Comparison of ENCODE assay signal across 9 mouse cellular contexts in the genomic region with DNA sequence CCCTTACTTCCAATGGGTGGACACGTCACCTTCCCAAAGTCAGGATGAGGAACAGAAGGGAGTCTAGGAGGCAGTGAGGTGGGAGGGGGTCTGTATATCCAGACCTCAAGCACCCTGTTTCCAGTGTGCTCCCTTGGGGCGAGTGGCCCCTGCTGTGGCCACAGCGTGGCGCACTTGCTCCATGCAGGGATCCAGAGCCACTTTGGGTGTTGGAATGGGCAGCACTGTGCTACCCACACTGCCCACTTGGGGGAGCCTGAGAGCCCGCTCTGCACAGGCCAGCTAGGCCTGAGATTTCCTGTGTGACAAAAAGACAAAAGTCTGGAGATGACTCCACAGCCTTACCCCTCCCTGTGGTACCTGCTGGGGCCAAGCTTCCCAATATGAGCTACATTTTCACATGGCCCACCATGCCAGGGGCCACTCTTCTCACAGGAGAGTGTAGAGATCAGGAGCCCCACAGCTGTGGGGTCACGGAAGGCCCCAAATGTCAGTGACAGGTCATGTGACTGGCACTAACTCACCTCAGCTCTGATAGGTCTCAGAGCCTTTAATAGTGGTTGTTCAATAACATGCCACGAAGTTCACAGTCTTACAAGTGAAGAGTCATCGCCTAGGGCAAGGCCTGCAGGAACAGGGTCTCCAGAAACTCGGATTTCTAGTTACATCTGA. TPM values are rescaled to one million over a fixed set of nuclear protein-coding genes. Genes with fewer than 3 reads are reported as not detected.
DNase-seq lines count a peak whose midpoint lies in the region; ATAC-seq and TF ChIP-seq lines count a peak whose summit lies in the region.
"Had no signal": no experiment of that assay in that cellular context is flagged by ENCODE, and none has a peak within 500 bp of the region (broad histone marks: within the 10 kb centered on the region; RNA-seq: fewer than 3 reads in every experiment).

No protein-coding gene starts in this region.

- DNase-seq in CH12.LX (ENCODE audit: extremely low read depth): peak; percentile 90
- DNase-seq in c-Kit-positive CD71-positive TER-119-negative erythroid progenitor cells, embryonic 14.5 days (ENCODE audit: low read depth): peak; percentile 67
- peak; percentile 92 to 96 for DNase-seq in heart, postnatal 10 days
- DNase-seq in kidney, postnatal 4 days: peak; percentile 97 to 98
- DNase-seq in telencephalon, adult 2 months (ENCODE audit: low read depth, low spot score): peak; percentile 24

- peaks cover 5 to 21% of the 10 kb centered on the region in 2 experiments for H3K4me1 ChIP-seq in CH12.LX (ENCODE audit: control insufficient read depth in 1 of 2, insufficient read depth in 2 of 2)
- H3K4me1 ChIP-seq in forebrain, embryonic 12.5 days: no peaks in the 10 kb centered on the region
- no peaks in the 10 kb centered on the region for H3K4me1 ChIP-seq in liver, embryonic 15.5 days (replicated peaks)
- peaks cover 4% of the 10 kb centered on the region; the same call in 1 of the 2 replicates for H3K4me1 ChIP-seq in neural tube, embryonic 13.5 days (replicated peaks)
- H3K4me1 ChIP-seq: heart, embryonic 13.5 days had no signal

- TF ChIP-seq POLR2A in CH12.LX (IDR thresholded peaks at IDR 0.05; ENCODE audit: low read depth, low read length): no peak

- no peak overlapping the region for H3K9ac ChIP-seq in CH12.LX (ENCODE audit: insufficient read depth, low read depth)
- H3K9ac ChIP-seq in forebrain, embryonic 12.5 days: no peak overlapping the region
- H3K9ac ChIP-seq in liver, embryonic 15.5 days: no peak overlapping the region
- H3K9ac ChIP-seq in neural tube, embryonic 13.5 days: peak overlapping the region; percentile 26; the same call in 1 of the 2 replicates
- H3K9ac ChIP-seq: heart, embryonic 13.5 days had no signal

- 36% methylated on average over 9 of the region's 9 CpGs for WGBS in forebrain, embryonic 12.5 days
- 29% methylated on average over 9 of the region's 9 CpGs for WGBS in liver, embryonic 15.5 days (ENCODE audit: insufficient replicate concordance)
- WGBS in neural tube, embryonic 13.5 days: 34% methylated on average over 9 of the region's 9 CpGs

- no peaks in the 10 kb centered on the region for H3K9me3 ChIP-seq in CH12.LX (replicated peaks; ENCODE audit: low read length)
- H3K9me3 ChIP-seq in forebrain, embryonic 12.5 days: no peaks in the 10 kb centered on the region
- H3K9me3 ChIP-seq in liver, embryonic 15.5 days (replicated peaks): no peaks in the 10 kb centered on the region
- H3K9me3 ChIP-seq in neural tube, embryonic 13.5 days: no peaks in the 10 kb centered on the region
- H3K9me3 ChIP-seq: heart, embryonic 13.5 days had no signal

- no peak for TF ChIP-seq EP300 in CH12.LX (IDR thresholded peaks at IDR 0.05; ENCODE audit: low read length)

- H3K4me2 ChIP-seq in CH12.LX (ENCODE audit: insufficient read depth, low read depth, poor library complexity, severe bottlenecking): no peak overlapping the region
- H3K4me2 ChIP-seq in forebrain, embryonic 12.5 days: no peak overlapping the region
- H3K4me2 ChIP-seq in liver, embryonic 15.5 days: no peak overlapping the region
- no peak overlapping the region for H3K4me2 ChIP-seq in neural tube, embryonic 13.5 days
- H3K4me2 ChIP-seq: heart, embryonic 13.5 days had no signal

- ATAC-seq in forebrain, embryonic 12.5 days (ENCODE audit: low FRiP score): peak; percentile 88
- ATAC-seq in liver, embryonic 15.5 days (ENCODE audit: insufficient read depth): 0 out of 2 replicates have a peak, but pooled peaks have one; percentile 44
- peak; percentile 85 for ATAC-seq in neural tube, embryonic 13.5 days (ENCODE audit: low read depth)

- H3K27ac ChIP-seq in CH12.LX (ENCODE audit: insufficient read depth, low read depth): no peak overlapping the region
- no peak overlapping the region for H3K27ac ChIP-seq in forebrain, embryonic 12.5 days
- no peak overlapping the region for H3K27ac ChIP-seq in liver, embryonic 15.5 days (replicated peaks)
- H3K27ac ChIP-seq in neural tube, embryonic 13.5 days (replicated peaks): no peak overlapping the region
- H3K27ac ChIP-seq: heart, embryonic 13.5 days had no signal

- H3K27me3 ChIP-seq in CH12.LX (replicated peaks): peaks cover 2% of the 10 kb centered on the region
- peaks cover 58% of the 10 kb centered on the region for H3K27me3 ChIP-seq in forebrain, embryonic 12.5 days
- peaks cover 30% of the 10 kb centered on the region for H3K27me3 ChIP-seq in liver, embryonic 15.5 days
- peaks cover 41% of the 10 kb centered on the region for H3K27me3 ChIP-seq in neural tube, embryonic 13.5 days

- peak; percentile 98 to 100 for TF ChIP-seq CTCF in CH12.LX (conservative IDR thresholded peaks at IDR 0.05 in 1 of 2, IDR thresholded peaks at IDR 0.05 in 1 of 2; ENCODE audit: low read depth in 2 of 2, low read length in 2 of 2)

- H3K36me3 ChIP-seq in CH12.LX (replicated peaks in 1 of 2; ENCODE audit: control insufficient read depth in 1 of 2, insufficient read depth in 1 of 2, low read length in 1 of 2): peaks cover 0 to 17% of the 10 kb centered on the region in 2 experiments
- no peaks in the 10 kb centered on the region for H3K36me3 ChIP-seq in forebrain, embryonic 12.5 days (replicated peaks)
- no peaks in the 10 kb centered on the region for H3K36me3 ChIP-seq in liver, embryonic 15.5 days (replicated peaks)
- no peaks in the 10 kb centered on the region for H3K36me3 ChIP-seq in neural tube, embryonic 13.5 days
- H3K36me3 ChIP-seq: heart, embryonic 13.5 days had no signal

- intact Hi-C loops in heart, postnatal 10 days (cut with DNase I): loop anchor here (1.0 to 2.0 kb wide), 3 partner anchors 170 to 313 kb away; no protein-coding TSS in a partner anchor

- dilution Hi-C loops in CH12.LX (cut with MboI; ENCODE audit: extremely low pct_ligation_motif_present, extremely low pct_unique_long_range_greater_than_20kb, low sequenced_read_pairs): no loop called here

- no peak; the same call in none of the 2 replicates for TF ChIP-seq RAD21 in CH12.LX (IDR thresholded peaks at IDR 0.05; ENCODE audit: low read depth, low read length)

- in situ Hi-C loops in CH12.LX (cut with MboI; ENCODE audit: low pct_ligation_motif_present, low pct_unique_long_range_greater_than_20kb, low sequenced_read_pairs): loop anchor here (5.0 to 25.0 kb wide), 2 partner anchors 310 to 455 kb away; partner anchors contain the start of genes Pdzd7 and Sfxn3

- H3K4me3 ChIP-seq in CH12.LX (replicated peaks in 1 of 3; ENCODE audit: low read depth in 2 of 3, low read length in 2 of 3, poor library complexity in 1 of 3): no peak overlapping the region
- H3K4me3 ChIP-seq in forebrain, embryonic 12.5 days (replicated peaks): no peak overlapping the region
- no peak overlapping the region for H3K4me3 ChIP-seq in liver, embryonic 15.5 days (replicated peaks)
- no peak overlapping the region for H3K4me3 ChIP-seq in neural tube, embryonic 13.5 days
- H3K4me3 ChIP-seq: heart, embryonic 13.5 days had no signal

- no peaks in the 10 kb centered on the region for H3K79me2 ChIP-seq in CH12.LX (replicated peaks; ENCODE audit: control insufficient read depth, extremely low read depth, insufficient read depth, poor library complexity, severe bottlenecking)

TF ChIP-seq in CH12.LX, 34 proteins besides CTCF, POLR2A, EP300 and RAD21 (continues in another document):
- no peak for TF ChIP-seq POLR2AphosphoS2 (IDR thresholded peaks at IDR 0.05; ENCODE audit: low read depth, low read length)
- no peak for TF ChIP-seq RCOR1 (conservative IDR thresholded peaks at IDR 0.05; ENCODE audit: low read depth, low read length)
- TF ChIP-seq MAX (IDR thresholded peaks at IDR 0.05; ENCODE audit: low read length): no peak; the same call in 1 of the 2 replicates
- TF ChIP-seq USF2 (conservative IDR thresholded peaks at IDR 0.05; ENCODE audit: low read depth, low read length): no peak
- TF ChIP-seq SIN3A (IDR thresholded peaks at IDR 0.05; ENCODE audit: low read length): peak; percentile 67; the same call in 1 of the 2 replicates
- peak; percentile 60; the same call in 1 of the 2 replicates for TF ChIP-seq TCF12 (IDR thresholded peaks at IDR 0.05; ENCODE audit: low read depth, low read length)
- peak; percentile 33; the same call in 1 of the 2 replicates for TF ChIP-seq HCFC1 (IDR thresholded peaks at IDR 0.05; ENCODE audit: low read depth, low read length)

RNA-seq across cellular contexts. Expression of gene Hif1an, which starts 20.1 kb away (rescaled TPM):
- total RNA-seq in CH12.LX (2012; rRNA removed): 12.9 and 13.5 TPM in 2 replicates
- 7.2 and 8.3 TPM in 2 replicates for total RNA-seq in CH12.LX (2014; rRNA removed)
- polyA plus RNA-seq in CH12.LX (2012; ENCODE audit: insufficient read length, low read depth): 26.8 and 29.2 TPM in 2 replicates
- 46.5 and 48.9 TPM in 2 replicates for polyA plus RNA-seq in forebrain, embryonic 12.5 days (2016; fragmentation: Nextera tagmentation; extraction: Ambion mirVana)
- 10 to 100 TPM; 45.6 to 54.0 TPM for total RNA-seq in heart, postnatal 10 days (2021)
- polyA plus RNA-seq in liver, embryonic 15.5 days (2015; fragmentation: Nextera tagmentation; extraction: Ambion mirVana): 9.9 and 11.3 TPM in 2 replicates
- polyA plus RNA-seq in neural tube, embryonic 13.5 days (2015; fragmentation: Nextera tagmentation; extraction: Ambion mirVana): 24.5 and 26.0 TPM in 2 replicates

RNA-seq across cellular contexts. Expression of gene Ndufb8, which starts 27.5 kb away (rescaled TPM):
- total RNA-seq in CH12.LX (2012; rRNA removed) (341 and 383 TPM in 2 replicates), CH12.LX (2014; rRNA removed) (278 and 354 TPM in 2 replicates)
- 311 and 321 TPM in 2 replicates for polyA plus RNA-seq in CH12.LX (2012; ENCODE audit: insufficient read length, low read depth)
- 378 and 384 TPM in 2 replicates for polyA plus RNA-seq in forebrain, embryonic 12.5 days (2016; fragmentation: Nextera tagmentation; extraction: Ambion mirVana)
- 1,000 to 10,000 TPM; 1,469 to 1,488 TPM for total RNA-seq in heart, postnatal 10 days (2021)
- 297 and 311 TPM in 2 replicates for polyA plus RNA-seq in liver, embryonic 15.5 days (2015; fragmentation: Nextera tagmentation; extraction: Ambion mirVana)
- 654 and 741 TPM in 2 replicates for polyA plus RNA-seq in neural tube, embryonic 13.5 days (2015; fragmentation: Nextera tagmentation; extraction: Ambion mirVana)

RNA-seq across cellular contexts. Expression of gene Gm20538, which starts 30.1 kb away (rescaled TPM):
- total RNA-seq in CH12.LX (2012; rRNA removed) (1.7 TPM in 1 of 2 replicates, not detected in the other), CH12.LX (2014; rRNA removed) (not detected in 2 replicates)
- not detected in 2 replicates for polyA plus RNA-seq in CH12.LX (2012; ENCODE audit: insufficient read length, low read depth)
- polyA plus RNA-seq in forebrain, embryonic 12.5 days (2016; fragmentation: Nextera tagmentation; extraction: Ambion mirVana): not detected in 2 replicates
- not detected for total RNA-seq in heart, postnatal 10 days (2021)
- polyA plus RNA-seq in liver, embryonic 15.5 days (2015; fragmentation: Nextera tagmentation; extraction: Ambion mirVana): not detected in 2 replicates
- not detected in 2 replicates for polyA plus RNA-seq in neural tube, embryonic 13.5 days (2015; fragmentation: Nextera tagmentation; extraction: Ambion mirVana)
- polyA plus RNA-seq: heart, embryonic 13.5 days had no signal

RNA-seq across cellular contexts. Expression of gene Sec31b, which starts 37.1 kb away (rescaled TPM):
- total RNA-seq in CH12.LX (2012; rRNA removed) (0.17 TPM in 2 replicates), CH12.LX (2014; rRNA removed) (0.19 and 0.34 TPM in 2 replicates)
- polyA plus RNA-seq in CH12.LX (2012; ENCODE audit: insufficient read length, low read depth): 0.64 and 1.1 TPM in 2 replicates
- 0.36 and 0.42 TPM in 2 replicates for polyA plus RNA-seq in forebrain, embryonic 12.5 days (2016; fragmentation: Nextera tagmentation; extraction: Ambion mirVana)
- total RNA-seq in heart, postnatal 10 days (2021): 1 to 10 TPM; 4.5 to 4.7 TPM
- polyA plus RNA-seq in liver, embryonic 15.5 days (2015; fragmentation: Nextera tagmentation; extraction: Ambion mirVana): 0.25 and 0.43 TPM in 2 replicates
- polyA plus RNA-seq in neural tube, embryonic 13.5 days (2015; fragmentation: Nextera tagmentation; extraction: Ambion mirVana): 0.13 and 0.43 TPM in 2 replicates

Comparison
In these comparisons a context has a peak if more than half of its experiments do, and no peak if none do; other contexts are left out.
1. DNase-seq: peak in every context shown above with its lines; median percentile 98 in kidney, postnatal 4 days; 94 in heart, postnatal 10 days; 90 in CH12.LX; 67 in c-Kit-positive CD71-positive TER-119-negative erythroid progenitor cells, embryonic 14.5 days; 24 in telencephalon, adult 2 months.